Comparison of ENCODE assay signal across 9 mouse cellular contexts in the genomic region with DNA sequence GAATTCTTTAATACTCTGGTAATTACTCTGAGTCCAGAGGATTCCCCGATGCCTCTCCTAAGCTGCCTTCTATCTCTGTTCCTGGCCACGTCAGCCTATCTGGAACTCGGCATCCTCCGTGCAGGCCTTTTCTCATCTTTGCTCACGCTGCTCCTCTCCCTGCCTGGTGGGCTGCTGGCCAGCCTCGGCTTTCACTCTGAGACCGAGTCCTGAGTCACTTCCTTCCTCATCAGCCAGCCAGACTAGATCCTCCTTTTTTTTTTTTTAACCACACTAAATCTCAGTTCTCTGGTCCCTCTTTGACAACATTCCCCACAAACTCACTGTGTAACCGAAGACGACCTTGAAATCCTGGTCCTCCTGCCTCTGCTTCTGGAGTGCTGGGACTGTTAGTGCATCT. TPM values are rescaled to one million over a fixed set of nuclear protein-coding genes. Genes with fewer than 3 reads are reported as not detected.
A peak's percentile ranks its signal among the peaks of the same experiment; 100 is the strongest.
DNase-seq lines count a peak whose midpoint lies in the region; ATAC-seq and TF ChIP-seq lines count a peak whose summit lies in the region.
"Had no signal": no experiment of that assay in that cellular context is flagged by ENCODE, and none has a peak within 500 bp of the region (broad histone marks: within the 10 kb centered on the region; RNA-seq: fewer than 3 reads in every experiment).

No protein-coding gene starts in this region.

- peak; percentile 81 for DNase-seq in gastrocnemius, adult 2 months
- no peak for DNase-seq in gastrocnemius, adult 18-20 months (ENCODE audit: low spot score)
- DNase-seq in heart, adult 11 months: peak; percentile 98
- no peak for DNase-seq in thymus, postnatal 36 days
- no peak for DNase-seq in spleen, postnatal 4 days (ENCODE audit: low spot score in 2 of 2)

- H3K79me3 ChIP-seq in C2C12 (ENCODE audit: low read depth): peaks cover 5% of the 10 kb centered on the region

- TF ChIP-seq CTCF in gastrocnemius, adult 2 months (IDR thresholded peaks at IDR 0.05): no peak
- no peak for TF ChIP-seq CTCF in C2C12 (IDR thresholded peaks at IDR 0.05; ENCODE audit: control insufficient read depth, insufficient read depth, insufficient read length)

- H3K4me2 ChIP-seq in liver, embryonic 16.5 days (ENCODE audit: low read depth, low read length): no peak overlapping the region
- H3K4me2 ChIP-seq: forebrain, embryonic 12.5 days had no signal

- peak overlapping the region; percentile 58 for H3K27ac ChIP-seq in gastrocnemius, adult 2 months
- H3K27ac ChIP-seq in liver, embryonic 16.5 days (ENCODE audit: low read length): peak overlapping the region; percentile 50
- H3K27ac ChIP-seq: forebrain, embryonic 12.5 days had no signal

- WGBS in liver, embryonic 16.5 days (ENCODE audit: insufficient replicate concordance): 36% methylated on average over 9 of the region's 9 CpGs

- H3K27me3 ChIP-seq in C2C12 (ENCODE audit: control insufficient read depth, insufficient read depth, insufficient read length): no peaks in the 10 kb centered on the region
- H3K27me3 ChIP-seq in liver, embryonic 16.5 days (ENCODE audit: control insufficient read depth, insufficient read depth, low read depth, low read length): no peaks in the 10 kb centered on the region
- H3K27me3 ChIP-seq: forebrain, embryonic 12.5 days had no signal

- ATAC-seq in liver, embryonic 16.5 days (ENCODE audit: low read depth): no peak
- no peak for ATAC-seq in cerebellum, adult (ENCODE audit: insufficient number of reproducible peaks, low FRiP score, low TSS enrichment)

- H3K4me3 ChIP-seq in gastrocnemius, adult 2 months: no peak overlapping the region
- no peak overlapping the region for H3K4me3 ChIP-seq in C2C12 (ENCODE audit: insufficient read depth, poor library complexity, severe bottlenecking)
- H3K4me3 ChIP-seq in liver, embryonic 16.5 days (ENCODE audit: low read depth, low read length): no peak overlapping the region
- H3K4me3 ChIP-seq: forebrain, embryonic 12.5 days had no signal

- H3K9ac ChIP-seq in liver, embryonic 16.5 days (ENCODE audit: low read depth, low read length): no peak overlapping the region; the same call in 1 of the 2 replicates
- H3K9ac ChIP-seq: forebrain, embryonic 12.5 days had no signal

- peak overlapping the region; percentile 9 for H3ac ChIP-seq in C2C12 (ENCODE audit: control insufficient read depth, insufficient read length, low read depth)

- peaks cover 67% of the 10 kb centered on the region for H3K36me3 ChIP-seq in C2C12 (ENCODE audit: control insufficient read depth, insufficient read depth)
- H3K36me3 ChIP-seq in liver, embryonic 16.5 days (ENCODE audit: control insufficient read depth, insufficient read depth): peaks cover 86% of the 10 kb centered on the region

- peaks cover 67% of the 10 kb centered on the region for H3K4me1 ChIP-seq in liver, embryonic 16.5 days (ENCODE audit: control insufficient read depth, low read depth, low read length)

- intact Hi-C loops in gastrocnemius, adult 2 months (cut with DNase I): no loop called here

- H3K79me2 ChIP-seq in C2C12 (ENCODE audit: control insufficient read depth, insufficient read depth): peaks cover 16% of the 10 kb centered on the region

- H3K9me3 ChIP-seq in liver, embryonic 16.5 days (replicated peaks; ENCODE audit: control insufficient read depth, low read length): no peaks in the 10 kb centered on the region
- H3K9me3 ChIP-seq: forebrain, embryonic 12.5 days had no signal

TF ChIP-seq in C2C12, 6 proteins besides CTCF, POLR2A, EP300 and RAD21:
- TF ChIP-seq USF1 (IDR thresholded peaks at IDR 0.05; ENCODE audit: low read depth) (no peak), MYOD1 (IDR thresholded peaks at IDR 0.05; ENCODE audit: control insufficient read depth, insufficient read length, low read depth) (peak; percentile 17), MAX (IDR thresholded peaks at IDR 0.05) (peak; percentile 64), FOSL1 (IDR thresholded peaks at IDR 0.05; ENCODE audit: insufficient read depth, low read length, poor library complexity, severe bottlenecking) (peak; percentile 55)
TF ChIP-seq in C2C12: peak in this region for 3.

RNA-seq across cellular contexts. Expression of a gene that starts 13.2 kb away (rescaled TPM):
- total RNA-seq in gastrocnemius, adult 2 months (2021): 1 to 10 TPM in 1 of 2 experiments, under 1 TPM in 1; 0.48 to 1.1 TPM
- total RNA-seq in gastrocnemius, adult 18-20 months (2021): under 1 TPM; 0.73 to 0.76 TPM
- 11.5 TPM for polyA plus RNA-seq in C2C12 (2012; fragmentation: generic; extraction: Trizol)
- 83.5 and 93.6 TPM in 2 replicates for polyA plus RNA-seq in liver, embryonic 16.5 days (2015; fragmentation: Nextera tagmentation; extraction: Ambion mirVana)

RNA-seq across cellular contexts. Expression of a gene that starts 20.8 kb away (rescaled TPM):
- 1 to 10 TPM; 1.5 to 2.5 TPM for total RNA-seq in gastrocnemius, adult 2 months (2021)
- total RNA-seq in gastrocnemius, adult 18-20 months (2021): 1 to 10 TPM; 1.4 to 1.5 TPM
- polyA plus RNA-seq in C2C12 (2012; fragmentation: generic; extraction: Trizol): 3.8 TPM
- polyA plus RNA-seq in liver, embryonic 16.5 days (2015; fragmentation: Nextera tagmentation; extraction: Ambion mirVana): 2.2 and 3.0 TPM in 2 replicates

RNA-seq across cellular contexts. Expression of a gene that starts 42.1 kb away (rescaled TPM):
- 10 to 100 TPM; 11.3 to 21.9 TPM for total RNA-seq in gastrocnemius, adult 2 months (2021)
- total RNA-seq in gastrocnemius, adult 18-20 months (2021): 10 to 100 TPM; 13.7 to 24.1 TPM
- polyA plus RNA-seq in C2C12 (2012; fragmentation: generic; extraction: Trizol): 780 TPM
- polyA plus RNA-seq in liver, embryonic 16.5 days (2015; fragmentation: Nextera tagmentation; extraction: Ambion mirVana): 37.5 and 40.6 TPM in 2 replicates

Comparison
In these comparisons a context has a peak if more than half of its experiments do, and no peak if none do; other contexts are left out.
1. DNase-seq: peak in gastrocnemius, adult 2 months (single experiment) and heart, adult 11 months (single experiment); none in gastrocnemius, adult 18-20 months (single experiment), thymus, postnatal 36 days (0 of 2) and spleen, postnatal 4 days (0 of 2).